Mouse (Mus musculus): Measurements from ENCODE around the gene Men1.
"Not testable (repeated sequence)": the region's sequence is repeated elsewhere in the genome, so short reads cannot be mapped to it uniquely, and the experiment has no call there.

The Men1 gene

DNA sequence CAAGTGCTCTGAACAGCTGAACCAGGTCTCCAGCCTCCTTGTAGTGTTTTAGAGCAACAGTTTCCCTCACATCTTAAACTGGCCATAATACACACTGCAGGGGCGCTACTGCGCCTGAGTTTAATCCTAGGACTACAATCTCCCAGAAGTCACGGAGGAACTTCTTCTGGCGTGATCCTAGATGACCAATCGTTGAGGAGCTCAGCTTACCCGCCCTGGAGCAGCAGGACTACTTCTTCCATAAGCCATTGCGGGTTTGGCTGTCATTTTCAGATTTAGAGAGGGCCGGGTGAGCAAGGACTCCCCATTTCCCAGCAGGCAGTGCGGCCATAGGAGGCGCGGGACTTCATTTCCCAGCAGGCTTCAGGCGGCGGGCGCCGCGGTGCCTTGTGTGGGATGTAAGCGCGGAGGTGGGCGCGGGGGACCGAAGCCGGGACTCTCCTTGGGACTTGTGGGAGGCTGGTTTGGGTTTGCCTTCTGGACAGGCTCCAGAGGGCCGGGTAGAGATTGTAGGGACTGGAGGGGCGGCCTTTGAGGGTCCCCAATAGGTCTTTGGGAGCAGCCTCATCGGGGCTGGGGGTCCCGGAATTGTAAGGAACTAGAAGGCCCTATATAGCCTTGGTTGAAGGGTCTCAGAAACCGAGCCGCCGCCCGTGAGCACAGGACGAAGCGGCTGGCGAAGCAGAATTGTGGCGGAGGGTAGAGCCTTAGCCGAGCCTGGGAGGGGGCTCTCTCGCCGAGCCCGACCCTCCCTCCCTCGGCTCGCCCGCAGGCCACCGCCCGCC is at the start of gene Men1:
Gene Men1 (plus strand): TSS at position 307 of the 785 bp plus-strand sequence.
- peak; percentile 92 for DNase-seq (ENCODE audit: extremely low spot score)

DNA sequence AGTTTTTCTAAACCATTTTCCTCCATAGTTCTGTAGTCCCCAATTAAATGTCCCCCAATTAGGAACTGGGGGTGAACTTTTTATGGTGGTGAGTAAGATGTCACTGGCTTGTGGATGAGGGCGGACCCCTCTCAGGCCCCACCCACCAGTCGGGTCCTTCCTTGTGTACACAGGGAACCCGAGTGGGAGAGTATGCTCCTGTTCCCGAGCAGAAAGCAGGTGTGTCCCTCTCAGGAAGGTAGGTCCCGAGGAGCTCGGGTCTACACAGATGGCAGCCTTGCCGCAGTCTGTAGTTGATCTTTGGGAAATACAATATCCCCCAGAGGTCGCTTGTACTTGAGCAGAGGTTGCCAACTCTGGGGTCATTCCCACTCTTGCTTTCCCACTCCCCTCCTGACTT is 49.6 kb upstream of the Men1 start:
- no peak for DNase-seq (ENCODE audit: extremely low spot score)

DNA sequence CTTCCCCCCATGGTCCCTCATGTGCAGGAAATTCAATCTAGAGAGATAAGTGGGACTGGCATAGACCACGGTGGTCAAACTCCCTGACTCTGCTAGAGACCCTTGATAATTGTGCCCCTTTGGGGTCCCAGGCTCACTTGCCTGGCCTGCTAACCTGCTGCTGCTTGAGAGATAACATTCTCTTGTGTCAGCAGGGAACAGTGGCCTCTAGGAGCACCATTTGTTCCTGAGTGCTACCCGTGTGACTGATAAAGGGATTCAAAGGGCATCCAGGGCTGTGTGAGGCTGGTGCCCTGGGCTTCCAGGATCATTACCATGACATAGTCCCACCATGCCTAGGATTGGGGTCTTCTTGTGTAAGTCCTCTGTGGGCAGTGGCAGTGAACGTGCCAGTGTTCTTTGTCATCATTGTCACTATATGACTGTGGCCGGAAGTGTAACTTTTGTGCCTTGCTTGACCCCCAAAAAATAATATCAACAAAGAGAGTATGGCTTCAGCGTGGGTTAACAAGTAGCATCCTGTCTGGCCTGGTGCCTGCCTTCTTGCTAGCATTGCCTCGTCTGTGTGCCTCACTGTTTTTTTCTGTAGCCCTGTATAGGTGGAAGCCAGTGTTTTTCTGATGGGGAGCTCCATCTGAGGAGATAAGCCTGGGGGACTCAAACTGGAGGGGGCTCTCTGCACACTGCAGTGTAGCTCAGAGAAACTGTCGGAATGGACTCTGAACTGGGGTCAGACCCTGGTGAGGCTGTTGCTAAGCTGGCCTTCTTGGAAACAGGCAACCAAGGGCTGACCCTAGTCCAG is 48.9 kb upstream of the Men1 start:
- no peak for DNase-seq (ENCODE audit: extremely low spot score)

DNA sequence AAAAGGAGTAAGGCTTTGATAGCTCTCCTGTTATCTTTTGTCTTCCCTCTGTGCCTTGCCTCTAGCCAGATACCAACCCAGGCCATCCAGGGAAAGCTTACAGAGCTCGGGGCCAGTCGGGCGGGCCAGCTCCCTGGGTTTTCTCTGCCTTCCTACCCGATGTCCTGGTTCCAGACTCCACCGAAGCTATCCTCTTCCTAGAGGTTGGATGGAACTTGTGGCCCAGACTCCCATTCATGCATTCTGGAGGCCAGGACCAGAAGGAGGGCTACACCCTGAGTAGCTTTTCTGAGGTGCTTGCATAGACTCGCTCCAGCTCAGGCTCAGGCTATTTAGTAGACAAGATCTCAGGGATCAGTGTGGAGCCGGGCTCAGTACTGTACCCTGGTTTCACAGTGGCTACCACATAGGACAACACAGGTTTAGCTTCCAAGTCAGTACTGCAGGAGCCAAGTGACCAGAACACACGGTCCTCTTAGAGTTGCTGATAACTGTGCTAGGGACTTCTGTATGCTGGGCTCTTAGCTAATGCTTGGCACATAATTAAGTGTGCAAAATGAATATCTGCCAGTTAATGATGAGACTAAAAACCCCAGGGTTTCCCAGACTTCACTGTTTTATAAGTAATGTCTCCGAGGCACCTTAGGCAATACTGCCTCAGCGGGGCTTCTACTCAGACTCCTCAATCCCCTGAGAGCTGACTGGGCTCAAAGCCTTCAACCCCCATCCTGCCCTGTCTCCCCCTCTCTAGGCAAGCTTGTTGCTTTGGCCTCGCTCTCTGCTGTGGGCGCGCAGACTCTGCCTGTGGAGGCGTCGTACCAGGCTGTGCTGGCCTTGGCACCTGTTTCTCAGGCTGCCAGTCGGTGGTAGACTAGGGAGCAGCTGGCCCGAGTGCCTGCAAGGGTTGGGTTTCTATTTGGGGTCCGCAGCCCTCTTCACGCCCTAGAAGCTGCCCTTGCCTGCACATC is 48.1 kb upstream of the Men1 start:
- no peak for DNase-seq (ENCODE audit: extremely low spot score)

DNA sequence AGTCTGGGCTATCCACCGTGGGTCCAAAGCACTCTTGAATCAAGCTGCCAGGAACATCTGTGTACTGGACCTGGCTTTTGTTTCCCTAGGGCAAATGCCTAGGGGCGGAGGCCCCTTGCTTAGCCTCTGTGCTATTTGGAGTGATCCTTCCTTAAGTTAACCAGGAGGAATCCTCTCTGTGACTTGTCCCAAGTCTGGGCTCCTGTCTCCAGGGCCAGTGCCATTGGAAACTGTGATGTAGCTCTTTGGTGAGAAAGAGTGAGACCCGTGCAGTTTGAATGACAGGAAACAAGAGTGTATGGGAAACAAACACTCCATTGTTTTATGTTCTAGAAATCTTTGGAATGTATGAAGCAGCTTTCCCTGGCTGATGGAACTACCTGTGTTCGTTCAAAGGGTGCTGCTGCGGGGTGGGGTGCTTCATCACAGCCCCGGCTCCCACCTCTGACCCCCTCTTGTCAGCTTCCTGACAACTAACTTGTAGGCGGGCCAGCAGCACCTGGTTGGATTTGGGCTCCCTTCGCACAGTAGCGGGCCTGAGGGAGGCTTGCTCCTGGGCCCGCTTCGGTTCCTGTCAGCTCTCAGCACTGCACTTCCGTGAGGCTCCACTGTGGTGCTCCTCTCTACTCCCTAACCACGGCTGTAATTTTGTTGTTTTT is 46.4 kb upstream of the Men1 start:
- no peak for DNase-seq (ENCODE audit: extremely low spot score)

DNA sequence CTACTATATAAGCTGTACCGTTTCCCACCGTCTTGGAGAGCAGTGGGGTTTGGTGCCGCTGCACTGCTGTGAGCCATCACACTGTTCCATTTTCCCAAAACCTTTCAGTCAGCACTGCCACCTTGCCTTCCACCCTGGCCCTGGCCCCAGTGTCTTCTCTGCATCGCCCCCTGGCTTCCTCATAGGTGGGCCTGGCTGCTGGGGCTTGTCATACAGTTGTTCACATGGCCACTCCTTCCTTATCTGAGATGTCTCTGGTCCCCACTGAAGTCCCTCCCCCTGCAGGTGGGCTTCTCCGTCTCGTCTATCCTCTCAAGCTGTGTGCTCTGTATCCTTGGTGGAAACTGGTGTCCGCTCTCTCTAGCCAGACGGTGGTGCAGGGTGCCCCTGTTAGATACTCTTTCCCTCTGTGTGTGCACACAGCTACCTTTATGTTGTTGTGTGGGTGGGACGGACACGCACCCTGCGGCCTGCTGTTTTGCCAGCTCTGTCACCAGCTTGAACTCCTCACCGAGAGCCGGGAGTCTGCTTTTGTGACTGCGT is 45.0 kb upstream of the Men1 start:
- no peak for DNase-seq (ENCODE audit: extremely low spot score)

DNA sequence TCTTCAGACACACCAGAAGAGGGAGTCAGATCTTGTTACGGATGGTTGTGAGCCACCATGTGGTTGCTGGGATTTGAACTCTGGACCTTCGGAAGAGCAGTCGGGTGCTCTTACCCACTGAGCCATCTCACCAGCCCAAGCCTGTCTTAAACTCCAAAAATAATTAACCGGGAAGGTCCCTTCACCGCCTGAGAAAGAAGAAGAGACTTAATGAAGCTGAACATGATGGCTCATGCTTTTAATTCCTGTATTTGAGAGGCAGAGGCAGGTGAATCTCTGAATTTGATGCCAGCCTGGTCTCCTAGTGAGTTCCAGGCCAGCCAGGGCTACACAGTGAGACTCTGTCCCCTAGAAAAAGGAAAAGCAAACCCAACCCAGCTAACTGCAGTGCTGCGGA is 44.1 kb upstream of the Men1 start:
- not testable (repeated sequence) for DNase-seq (ENCODE audit: extremely low spot score)

DNA sequence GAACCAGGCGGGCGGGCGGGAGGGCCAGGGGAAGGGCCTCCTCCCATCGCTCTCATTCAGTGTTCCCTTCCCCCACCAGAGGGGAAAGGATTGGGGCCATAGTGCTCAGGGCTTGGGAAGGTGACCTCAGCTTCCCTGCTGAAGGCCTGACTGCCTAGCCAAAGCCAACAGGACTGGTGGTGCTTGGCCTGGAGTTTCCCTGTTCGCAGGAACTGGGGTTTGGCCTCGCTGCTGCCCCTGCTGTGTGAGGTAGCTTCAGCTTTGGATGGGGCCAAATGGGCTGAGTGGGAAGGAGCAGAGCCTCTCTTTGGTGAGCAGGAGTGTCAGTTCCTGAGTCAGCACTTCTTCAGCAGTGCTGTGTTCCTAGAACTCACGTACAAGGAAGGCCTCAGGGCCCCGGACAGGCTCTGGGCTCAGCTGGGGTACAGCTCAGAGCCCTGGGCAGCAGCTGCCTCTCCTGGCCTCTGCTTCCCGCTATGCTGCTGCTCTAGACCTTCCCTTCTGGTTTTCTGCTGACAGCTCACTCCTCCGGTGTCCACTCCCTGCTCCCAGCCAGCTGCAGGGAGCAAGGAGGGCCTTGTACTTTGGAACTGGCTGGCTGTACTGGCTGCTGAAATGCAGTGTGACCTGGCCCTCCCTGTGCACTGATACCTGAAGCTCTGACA is 43.5 kb upstream of the Men1 start:
- DNase-seq (ENCODE audit: extremely low spot score) = no peak

DNA sequence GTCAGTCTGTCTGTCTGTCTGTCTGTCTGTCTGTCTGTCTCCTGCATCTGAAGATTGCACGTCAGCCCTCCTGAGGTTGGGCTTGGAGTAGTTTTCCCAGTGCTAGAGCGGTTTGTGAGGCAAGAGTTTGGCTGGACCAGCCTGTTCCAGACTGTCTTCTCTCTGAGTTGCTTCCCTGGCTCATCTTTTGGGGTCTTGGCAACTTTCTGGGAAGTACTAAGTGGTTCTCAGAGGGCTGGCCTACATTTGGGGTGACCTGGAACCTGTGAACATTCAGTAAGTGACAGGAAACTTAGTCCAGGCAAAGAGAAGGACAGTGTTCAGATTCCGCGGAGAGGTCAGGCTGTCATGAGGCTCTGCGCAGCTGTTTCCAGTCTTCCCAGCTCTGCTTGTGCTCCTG is 42.5 kb upstream of the Men1 start:
- DNase-seq (ENCODE audit: extremely low spot score) = no peak

DNA sequence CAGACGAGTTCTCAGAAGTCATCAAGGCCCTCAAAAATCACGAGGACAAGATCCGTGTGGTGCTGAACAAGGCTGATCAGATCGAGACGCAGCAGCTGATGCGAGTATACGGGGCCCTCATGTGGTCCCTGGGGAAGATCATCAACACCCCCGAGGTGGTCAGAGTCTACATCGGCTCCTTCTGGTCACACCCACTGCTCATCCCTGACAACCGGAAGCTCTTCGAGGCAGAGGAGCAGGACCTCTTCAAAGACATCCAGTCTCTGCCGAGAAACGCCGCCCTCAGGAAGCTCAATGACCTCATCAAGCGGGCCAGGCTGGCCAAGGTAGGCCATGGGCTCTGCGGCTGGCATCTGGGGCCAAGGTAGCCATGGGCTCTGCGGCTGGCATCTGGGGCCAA is 40.5 kb upstream of the Men1 start:
- DNase-seq (ENCODE audit: extremely low spot score) = no peak

DNA sequence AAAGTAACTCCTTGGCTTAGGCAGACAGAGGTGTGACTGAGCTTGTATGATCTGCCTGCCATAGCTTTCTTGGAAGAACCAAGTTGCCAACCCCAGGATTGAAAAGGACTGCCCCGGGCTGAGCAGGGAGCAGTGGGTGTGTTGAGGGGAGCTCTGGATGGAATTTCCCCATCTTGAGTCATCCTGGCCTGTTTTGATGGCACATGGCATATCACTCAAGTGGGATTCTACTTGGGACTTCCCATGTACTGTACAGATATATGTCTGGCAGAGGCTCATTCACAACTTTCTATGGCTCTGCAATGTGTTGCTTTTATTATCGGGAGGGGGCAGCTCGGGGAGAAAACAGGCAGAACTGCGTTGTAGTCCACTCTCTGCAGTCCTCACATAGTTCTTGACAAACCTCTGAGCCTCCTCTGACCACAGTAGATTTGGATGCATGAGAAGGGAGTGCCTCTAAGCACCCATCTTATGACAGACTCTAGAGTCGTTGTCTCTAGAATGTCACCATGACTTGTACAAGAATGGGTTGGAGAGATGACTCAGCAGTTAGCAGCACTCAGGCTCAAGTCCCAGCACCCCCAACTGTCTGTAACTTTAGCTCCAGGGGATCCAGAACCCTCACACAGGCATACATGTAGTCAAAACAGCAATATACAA is 38.1 kb upstream of the Men1 start:
- no peak for DNase-seq (ENCODE audit: extremely low spot score)

DNA sequence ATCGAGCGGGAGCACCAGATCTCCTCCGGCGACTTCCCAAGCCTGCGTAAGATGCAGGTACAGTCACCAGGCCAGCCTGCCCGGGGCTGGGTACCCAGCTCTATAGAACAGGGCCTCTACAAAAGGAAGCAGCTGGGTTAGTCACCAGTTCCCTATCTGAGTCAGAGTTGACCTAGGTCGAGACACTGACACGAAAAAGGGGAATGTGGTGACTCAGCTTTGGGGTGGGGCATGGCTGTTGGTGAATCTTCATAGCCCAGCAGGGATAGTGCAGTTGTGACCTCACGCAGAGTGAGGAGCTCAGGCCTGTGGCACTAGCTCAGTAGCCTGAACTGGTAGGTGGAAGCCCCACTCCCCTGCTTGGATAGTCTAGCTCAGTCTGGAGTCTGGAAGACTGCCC is 37.1 kb upstream of the Men1 start:
- no peak for DNase-seq (ENCODE audit: extremely low spot score)

DNA sequence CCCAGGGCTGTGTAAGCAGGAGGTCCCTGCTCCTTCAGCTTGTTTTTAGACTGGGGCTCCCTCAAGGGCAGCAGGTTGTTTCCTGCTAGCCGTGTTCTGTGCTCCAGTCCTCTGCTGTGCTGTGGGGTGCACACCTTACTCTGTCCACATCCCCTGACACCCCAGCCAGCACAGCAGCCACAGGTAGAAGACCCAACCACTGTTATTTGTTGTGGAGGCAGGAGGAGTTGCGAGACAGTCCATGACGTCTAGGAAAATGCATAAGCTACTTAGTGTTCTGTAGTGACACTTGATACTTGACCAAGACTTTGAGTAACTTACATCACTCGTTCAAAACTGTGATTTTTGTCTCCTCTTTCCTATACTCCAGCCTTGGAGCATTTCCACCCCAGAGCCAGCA is 35.8 kb upstream of the Men1 start:
- DNase-seq (ENCODE audit: extremely low spot score) = no peak

DNA sequence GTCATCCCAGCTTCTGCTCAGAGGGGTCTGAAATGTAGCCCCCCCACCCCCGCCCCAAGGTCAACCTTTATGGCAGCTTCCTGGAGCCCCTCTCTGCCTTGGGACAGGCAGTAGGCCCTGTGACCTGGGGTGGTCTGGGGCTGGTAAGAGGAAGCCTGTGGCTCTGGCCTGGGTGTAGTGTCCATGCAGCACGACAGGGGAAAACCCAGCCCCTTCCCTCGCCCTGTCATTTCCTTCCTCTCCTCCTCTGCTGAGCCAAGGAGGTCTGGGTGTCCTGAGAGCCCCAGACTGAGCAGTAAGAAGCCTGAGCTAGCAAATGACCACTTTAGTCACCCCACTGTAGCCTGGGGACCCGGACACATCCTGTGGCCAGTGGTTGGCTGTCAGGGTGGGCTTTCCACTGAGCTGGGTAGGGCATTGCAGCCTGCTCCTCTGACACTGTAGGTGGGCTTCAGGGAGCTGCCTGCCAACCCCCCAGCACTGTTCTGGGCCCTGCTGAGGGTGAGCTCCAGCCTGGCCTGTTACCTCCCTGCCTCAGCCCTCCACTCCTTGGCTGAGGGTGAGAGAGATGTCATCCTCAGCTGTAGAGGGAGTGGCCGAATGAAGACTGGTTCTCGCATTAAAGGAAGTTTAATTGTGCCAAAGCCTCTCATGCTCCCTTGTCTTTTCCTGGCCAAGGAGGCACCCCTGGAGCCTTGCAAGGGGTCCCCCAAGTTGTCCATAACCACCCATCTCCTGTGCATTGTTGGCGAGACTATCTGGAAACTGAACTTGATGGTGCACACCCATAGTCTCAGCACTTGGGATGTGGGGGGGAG is 35.1 kb upstream of the Men1 start:
- DNase-seq (ENCODE audit: extremely low spot score) = no peak

DNA sequence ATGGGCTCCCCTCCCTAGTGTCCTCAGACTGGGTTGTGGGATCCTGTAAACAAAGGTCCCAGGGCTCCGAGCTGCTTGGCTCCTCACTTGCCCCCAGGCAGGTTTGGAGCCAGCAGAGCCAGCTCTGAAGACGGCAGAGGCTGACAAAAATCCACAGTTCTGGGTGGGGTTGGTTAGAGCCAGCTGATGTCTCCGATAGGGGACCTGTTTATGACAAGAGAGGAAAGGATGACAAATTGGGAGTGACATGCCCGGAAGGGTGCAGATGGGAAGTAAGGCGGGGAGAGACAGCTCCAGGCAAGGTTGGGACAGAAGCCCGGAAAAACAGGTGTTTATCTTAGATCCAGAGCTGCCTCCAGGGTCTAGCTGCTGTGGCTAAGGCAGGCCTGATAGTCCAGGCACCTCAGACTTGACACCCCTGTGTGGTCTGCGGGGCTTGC is 34.4 kb upstream of the Men1 start:
- DNase-seq (ENCODE audit: extremely low spot score) = no peak

DNA sequence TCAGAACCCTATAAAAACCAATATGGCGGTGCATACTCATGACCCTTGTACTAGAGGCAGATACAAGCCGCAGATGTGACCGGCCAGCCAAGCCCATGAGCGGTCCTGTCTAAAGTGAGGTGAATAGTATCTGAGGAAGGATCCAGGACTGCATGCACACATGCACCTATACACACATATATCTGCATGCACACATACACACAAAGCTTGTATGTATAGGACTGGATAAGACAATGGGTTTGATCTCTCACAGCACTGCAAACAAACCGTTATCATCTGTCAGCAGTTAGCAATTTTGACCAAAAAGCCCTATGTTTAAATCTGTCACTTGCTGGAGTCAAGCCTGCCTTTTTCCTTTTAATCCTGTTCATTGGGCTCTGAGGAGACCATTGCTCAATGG is 32.7 kb upstream of the Men1 start:
- no peak for DNase-seq (ENCODE audit: extremely low spot score)

DNA sequence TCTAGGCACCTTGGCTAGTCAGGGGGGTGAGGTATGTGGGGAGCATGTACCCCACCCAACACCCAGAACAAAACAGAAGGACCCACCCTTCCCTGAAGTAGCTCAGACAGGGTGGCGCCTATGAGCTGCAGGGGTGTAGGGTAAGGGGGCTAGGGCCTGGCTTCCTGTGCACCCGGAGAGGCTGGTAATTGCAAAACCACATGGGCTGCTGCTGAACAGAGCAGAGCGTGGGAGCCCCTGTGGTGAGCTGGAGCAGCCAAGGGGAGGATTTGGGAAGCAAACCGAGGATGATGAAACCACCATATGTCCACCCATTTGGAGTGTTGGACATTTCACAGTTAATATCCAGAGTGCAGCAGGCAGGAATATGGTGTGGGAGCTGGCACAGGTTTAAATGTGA is 32.3 kb upstream of the Men1 start:
- no peak for DNase-seq (ENCODE audit: extremely low spot score)

DNA sequence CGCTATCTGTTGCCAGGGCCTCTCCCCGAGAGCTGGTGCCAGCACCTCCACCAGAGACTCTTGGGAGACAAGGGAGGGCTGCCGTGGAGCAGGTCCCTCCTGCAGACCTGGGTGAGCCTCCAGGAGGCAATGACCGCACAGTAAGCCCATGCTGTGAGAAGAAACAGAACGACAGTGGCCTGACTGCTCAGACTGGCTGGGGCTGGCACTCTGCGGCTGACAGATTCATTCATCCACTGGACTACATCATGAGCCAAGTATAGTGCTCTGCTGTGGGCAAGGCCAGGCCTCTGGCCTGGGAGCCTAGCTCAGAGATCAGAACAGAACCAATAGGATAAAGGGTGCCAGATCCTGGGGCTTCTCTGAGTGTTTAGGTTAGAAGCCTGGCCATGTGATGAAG is 30.9 kb upstream of the Men1 start:
- DNase-seq (ENCODE audit: extremely low spot score) = no peak

DNA sequence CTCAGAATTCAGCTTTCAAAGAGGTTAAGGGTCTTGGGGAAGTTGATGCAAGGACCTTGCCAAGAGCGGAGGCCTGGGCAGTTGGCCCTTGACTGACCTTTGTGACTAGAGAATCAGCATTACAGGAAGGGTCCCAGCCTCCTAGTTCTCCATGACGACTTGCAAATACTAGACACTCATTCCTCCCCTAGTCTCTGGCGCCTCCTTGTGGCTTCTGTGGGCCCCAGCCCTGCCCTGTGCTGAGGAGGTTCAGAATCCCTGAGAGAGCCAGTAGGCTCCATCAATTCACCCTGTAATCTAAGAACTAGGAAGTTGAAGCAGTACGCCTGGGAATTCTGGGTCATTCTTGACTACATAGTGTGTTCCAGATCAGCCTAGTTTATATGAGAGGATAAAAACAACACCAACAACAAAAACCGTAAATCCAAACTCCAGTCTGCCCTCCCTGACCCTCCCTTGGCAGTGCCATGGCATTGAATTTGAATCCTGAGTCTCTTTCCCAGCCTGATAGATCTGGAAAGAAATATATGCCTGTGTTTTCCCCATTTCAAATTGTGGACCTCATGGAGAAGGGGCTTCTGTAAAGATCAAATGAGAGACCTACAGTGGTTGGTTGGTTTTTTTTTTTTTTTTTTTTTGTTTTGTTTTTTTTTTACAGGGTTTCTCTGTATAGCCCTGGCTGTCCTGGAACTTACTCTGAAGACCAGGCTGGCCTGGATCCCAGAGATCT is 29.8 kb upstream of the Men1 start:
- DNase-seq (ENCODE audit: extremely low spot score) = peak; percentile 93

All from embryo, embryonic 9.5 days (tissue).